Mouse (Mus musculus): ENCODE results near the gene Cplx1.

DNA sequence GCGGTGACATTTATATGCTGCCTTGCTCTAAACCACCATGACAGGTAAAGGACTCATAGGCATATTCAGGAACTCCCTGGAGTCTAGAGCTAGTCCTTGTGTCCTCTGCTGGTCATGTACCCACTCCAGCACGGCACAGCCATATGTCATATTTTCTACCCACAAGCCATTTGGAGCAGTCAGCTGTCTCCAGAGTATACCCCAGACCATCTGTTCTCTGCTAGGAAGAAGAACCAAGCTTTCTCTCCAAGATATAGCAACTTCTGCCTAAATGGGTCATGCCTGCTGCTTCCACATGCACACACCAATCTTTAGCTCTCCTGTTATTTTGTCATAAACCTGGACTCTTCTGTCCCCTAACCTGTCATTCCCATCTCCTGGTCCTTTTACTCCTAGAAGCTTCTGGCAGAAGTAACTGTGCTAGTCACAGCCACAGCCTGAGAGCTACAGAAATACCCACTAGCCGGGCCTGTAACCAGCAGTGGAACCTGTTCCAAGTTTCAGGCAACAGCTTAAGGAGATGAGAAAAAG, 31.6 kb upstream of the Cplx1 start:
- TF ChIP-seq TAL1 (IDR thresholded peaks at IDR 0.05; ENCODE audit: low read length) (no peak), GATA1 (IDR thresholded peaks at IDR 0.05; ENCODE audit: low read length) (no peak)
